Mouse (Mus musculus) CH12.LX (cell line): Measurements from ENCODE around the gene Adamtsl4. TPM values are rescaled to one million over a fixed set of nuclear protein-coding genes. Genes with fewer than 3 reads are reported as not detected.

Source experiments
- DNase-seq: peaks from one replicate; pipeline ENCODE4 v3.0.0-alpha.2; 2013; ENCODE audit errors: extremely low read depth
- H3K27ac ChIP-seq: 2 replicates; pipeline ENCODE4 v1.5.1; 2012; ENCODE audit warnings: low read depth, mild to moderate bottlenecking, control low read depth, moderate library complexity; ENCODE audit not compliant: insufficient read depth
- H3K27me3 ChIP-seq: replicated peaks from 2 replicates; pipeline ENCODE3; 2012; ENCODE audit warnings: inconsistent platforms
- H3K36me3 ChIP-seq, 2 experiments: replicated peaks in 1 of 2; 2 replicates each; pipeline versions ENCODE3 to v1.6.1; 2012; ENCODE audit warnings: inconsistent platforms in 1 of 2, low read length in 1 of 2, mild to moderate bottlenecking in 1 of 2, mixed read lengths in 1 of 2, moderate library complexity in 1 of 2; ENCODE audit not compliant: control insufficient read depth in 1 of 2, insufficient read depth in 1 of 2
- H3K4me1 ChIP-seq, 2 experiments: 2 replicates each; pipeline ENCODE4 v1.6.1; 2012; ENCODE audit warnings: inconsistent platforms in 1 of 2, moderate library complexity in 1 of 2; ENCODE audit not compliant: insufficient read depth in 2 of 2, control insufficient read depth in 1 of 2
- H3K4me2 ChIP-seq: 2 replicates; pipeline ENCODE4 v1.6.1; 2012; ENCODE audit warnings: low read depth, mild to moderate bottlenecking, control low read depth; ENCODE audit not compliant: poor library complexity, insufficient read depth, severe bottlenecking
- H3K4me3 ChIP-seq, 3 experiments: fragments of 150-350 bp in 1 of 3; sonication (generic) in 1 of 3; replicated peaks in 1 of 3; 2 replicates each; pipeline versions ENCODE3 to v1.5.1; 2011 to 2012; ENCODE audit warnings: low read depth in 2 of 3, low read length in 2 of 3, mild to moderate bottlenecking in 2 of 3, moderate library complexity in 2 of 3, control low read depth in 1 of 3, improper control_type of control experiment in 1 of 3, inconsistent platforms in 1 of 3, mixed read lengths in 1 of 3; ENCODE audit not compliant: poor library complexity in 1 of 3
- H3K79me2 ChIP-seq: replicated peaks from 2 replicates; pipeline ENCODE4 v1.6.1; 2012; ENCODE audit warnings: mild to moderate bottlenecking, moderate library complexity; ENCODE audit not compliant: control insufficient read depth, poor library complexity, insufficient read depth, severe bottlenecking; ENCODE audit errors: extremely low read depth
- H3K9ac ChIP-seq: 2 replicates; pipeline ENCODE4 v1.6.1; 2012; ENCODE audit warnings: low read depth, mild to moderate bottlenecking, control low read depth, moderate library complexity; ENCODE audit not compliant: insufficient read depth
- H3K9me3 ChIP-seq: replicated peaks from 2 replicates; pipeline ENCODE3; 2012; ENCODE audit warnings: low read length, inconsistent platforms, mixed read lengths
- CHD1 ChIP-seq: IDR thresholded peaks from 2 replicates; pipeline ENCODE4 v1.6.1; 2012; ENCODE audit warnings: low read depth, low read length, improper control_type of control experiment, inconsistent platforms
- E2F4 ChIP-seq: IDR thresholded peaks from 2 replicates; pipeline ENCODE4 v1.6.1; 2011; ENCODE audit warnings: low read depth, low read length, improper control_type of control experiment; ENCODE audit not compliant: insufficient replicate concordance
- EP300 ChIP-seq: IDR thresholded peaks from 2 replicates; pipeline ENCODE4 v1.6.1; 2011; ENCODE audit warnings: low read length, improper control_type of control experiment
- ETS1 ChIP-seq: conservative IDR thresholded peaks from 2 replicates; pipeline ENCODE4 v1.6.1; 2012; ENCODE audit warnings: low read depth, mild to moderate bottlenecking, inconsistent platforms, low read length, improper control_type of control experiment, moderate library complexity
- GABPA ChIP-seq: IDR thresholded peaks from 2 replicates; pipeline ENCODE4 v1.6.1; 2012; ENCODE audit warnings: low read depth, low read length, improper control_type of control experiment, inconsistent platforms; ENCODE audit not compliant: insufficient replicate concordance
- HCFC1 ChIP-seq: IDR thresholded peaks from 2 replicates; pipeline ENCODE4 v1.6.1; 2012; ENCODE audit warnings: low read depth, mild to moderate bottlenecking, inconsistent platforms, low read length, improper control_type of control experiment
- IRF4 ChIP-seq: IDR thresholded peaks from 2 replicates; pipeline ENCODE4 v1.6.1; 2014; ENCODE audit warnings: low read depth, mild to moderate bottlenecking, inconsistent platforms, low read length, improper control_type of control experiment
- JUND ChIP-seq: conservative IDR thresholded peaks from 2 replicates; pipeline ENCODE4 v1.6.1; 2011; ENCODE audit warnings: low read depth, low read length, improper control_type of control experiment
- KAT2A ChIP-seq: IDR thresholded peaks from 2 replicates; pipeline ENCODE4 v1.6.1; 2012; ENCODE audit warnings: low read length, improper control_type of control experiment, inconsistent platforms; ENCODE audit not compliant: insufficient replicate concordance
- MAFK ChIP-seq: IDR thresholded peaks from 2 replicates; pipeline ENCODE4 v1.6.1; 2011; ENCODE audit warnings: low read length, improper control_type of control experiment; ENCODE audit not compliant: insufficient replicate concordance
- MAX ChIP-seq: IDR thresholded peaks from 2 replicates; pipeline ENCODE4 v1.6.1; 2011; ENCODE audit warnings: low read length, improper control_type of control experiment
- MEF2A ChIP-seq: IDR thresholded peaks from 2 replicates; pipeline ENCODE4 v1.6.1; 2014; ENCODE audit warnings: low read depth, mild to moderate bottlenecking, inconsistent platforms, low read length, improper control_type of control experiment, borderline replicate concordance
- MXI1 ChIP-seq: IDR thresholded peaks from 2 replicates; pipeline ENCODE4 v1.6.1; 2011; ENCODE audit warnings: mild to moderate bottlenecking, low read depth, low read length, improper control_type of control experiment
- MYC ChIP-seq: IDR thresholded peaks from 2 replicates; pipeline ENCODE4 v1.6.1; 2011; ENCODE audit warnings: low read depth, mild to moderate bottlenecking, improper control_type of control experiment, low read length
- NELFE ChIP-seq: IDR thresholded peaks from 2 replicates; pipeline ENCODE4 v1.6.1; 2011; ENCODE audit warnings: low read depth, low read length, improper control_type of control experiment
- NRF1 ChIP-seq: IDR thresholded peaks from 2 replicates; pipeline ENCODE4 v1.6.1; 2014; ENCODE audit warnings: low read depth, mild to moderate bottlenecking, inconsistent platforms, low read length, improper control_type of control experiment, moderate library complexity
- POLR2A ChIP-seq: IDR thresholded peaks from 2 replicates; pipeline ENCODE4 v1.6.1; 2011; ENCODE audit warnings: low read depth, mild to moderate bottlenecking, improper control_type of control experiment, low read length
- POLR2AphosphoS2 ChIP-seq: IDR thresholded peaks from 2 replicates; pipeline ENCODE4 v1.6.1; 2011; ENCODE audit warnings: low read depth, low read length, improper control_type of control experiment
- RAD21 ChIP-seq: IDR thresholded peaks from 2 replicates; pipeline ENCODE4 v1.6.1; 2011; ENCODE audit warnings: low read depth, mild to moderate bottlenecking, low read length, improper control_type of control experiment, moderate library complexity
- RCOR1 ChIP-seq: conservative IDR thresholded peaks from 2 replicates; pipeline ENCODE4 v1.6.1; 2012; ENCODE audit warnings: low read depth, mild to moderate bottlenecking, inconsistent platforms, low read length, improper control_type of control experiment
- SIN3A ChIP-seq: IDR thresholded peaks from 2 replicates; pipeline ENCODE4 v1.6.1; 2012; ENCODE audit warnings: low read length, improper control_type of control experiment, inconsistent platforms
- TCF12 ChIP-seq: IDR thresholded peaks from 2 replicates; pipeline ENCODE4 v1.6.1; 2014; ENCODE audit warnings: low read depth, mild to moderate bottlenecking, inconsistent platforms, low read length, improper control_type of control experiment
- USF1 ChIP-seq: IDR thresholded peaks from 2 replicates; pipeline ENCODE4 v1.6.1; 2014; ENCODE audit warnings: low read depth, mild to moderate bottlenecking, inconsistent platforms, low read length, improper control_type of control experiment
- USF2 ChIP-seq: conservative IDR thresholded peaks from 2 replicates; pipeline ENCODE4 v1.6.1; 2011; ENCODE audit warnings: low read depth, low read length, improper control_type of control experiment
- ZC3H11A ChIP-seq: IDR thresholded peaks from 2 replicates; pipeline ENCODE4 v1.6.1; 2012; ENCODE audit warnings: low read depth, mild to moderate bottlenecking, inconsistent platforms, low read length, improper control_type of control experiment
- ZMIZ1 ChIP-seq: IDR thresholded peaks from 2 replicates; pipeline ENCODE4 v1.6.1; 2012; ENCODE audit warnings: low read depth, mild to moderate bottlenecking, inconsistent platforms, low read length, improper control_type of control experiment
- dilution Hi-C: fragments of 300-500 bp; cut with MboI; formaldehyde crosslinking; loops from 2 replicates; pipeline ENCODE4 v1.14.3; 2020; ENCODE audit warnings: low sequenced_read_pairs; ENCODE audit not compliant: extremely low pct_unique_long_range_greater_than_20kb, extremely low pct_ligation_motif_present
- in situ Hi-C: fragments of 300-500 bp; cut with MboI; formaldehyde crosslinking; loops from 3 replicates; pipeline ENCODE4 v1.14.3; 2019; ENCODE audit warnings: low sequenced_read_pairs, low pct_ligation_motif_present, low pct_unique_long_range_greater_than_20kb, mixed read lengths
- polyA plus RNA-seq: library from polyadenylated mRNA; unstranded; fragments of >175 nt; gene quantifications from 2 replicates; pipeline ENCODE4 v1.2.1, GENCODE M21; 2012; ENCODE audit warnings: low read depth; ENCODE audit not compliant: insufficient read length
- total RNA-seq, 2 experiments: library from RNA; depleted of rRNA; stranded (reverse); fragments of 300-350 nt in 1 of 2; fragments of >200 nt in 1 of 2; gene quantifications; 2 replicates each; pipeline ENCODE4 v1.2.3; 2012 to 2014

Adamtsl4 gene
- total and polyA plus RNA-seq, 3 experiments, result 0.10 to 0.85 TPM; not detected in 1

GRCm38 (mm10) chr3:95651391-95652203, 36.1 kb downstream of the Adamtsl4 start (continued):
- TF ChIP-seq ETS1, result peak; percentile 96
- peak; percentile 37 for TF ChIP-seq HCFC1
- TF ChIP-seq RCOR1, result peak; percentile 78
- TF ChIP-seq EP300, result peak; percentile 95
- TF ChIP-seq KAT2A, result 0 out of 2 replicates have a peak, but pooled peaks have one; percentile 39
- TF ChIP-seq POLR2A, result no peak
- TF ChIP-seq NELFE, result peak; percentile 37; the same call in 1 of the 2 replicates

- dilution Hi-C loops (no loop called here), in situ Hi-C loops (loop anchor here (10.0 kb wide), 1 partner anchor 574 kb away; the partner anchor contains the start of genes Hist2h2ac and Hist2h2be)
- Histone ChIP-seq H3K27ac (peak overlapping the region; percentile 96), H3K9me3 (peaks cover 5% of the 10 kb centered on the region), H3K9ac (peak overlapping the region; percentile 24; the same call in 1 of the 2 replicates), H3K4me1 (peaks cover 29 to 77% of the 10 kb centered on the region in 2 experiments), H3K79me2 (no peaks in the 10 kb centered on the region), H3K27me3 (no peaks in the 10 kb centered on the region), H3K4me3 (no peak overlapping the region), H3K4me2 (peak overlapping the region; percentile 8), H3K36me3 (no peaks in the 10 kb centered on the region)
- DNase-seq, result peak; percentile 72
- TF ChIP-seq ZMIZ1 (0 out of 2 replicates have a peak, but pooled peaks have one; percentile 9), IRF4 (no peak), MAX (0 out of 2 replicates have a peak, but pooled peaks have one; percentile 3), E2F4 (no peak), USF1 (peak; percentile 59), KAT2A (0 out of 2 replicates have a peak, but pooled peaks have one; percentile 9), POLR2A (0 out of 2 replicates have a peak, but pooled peaks have one; percentile 9), RAD21 (no peak), POLR2AphosphoS2 (no peak), TCF12 (no peak), ZC3H11A (no peak), NELFE (no peak), NRF1 (no peak), JUND (no peak), MAFK (no peak; the same call in 1 of the 2 replicates), USF2 (peak; percentile 57), SIN3A (no peak; the same call in 1 of the 2 replicates), MYC (no peak), GABPA (no peak), CHD1 (no peak), MEF2A (no peak), RCOR1 (no peak), HCFC1 (no peak), MXI1 (no peak)
- TF ChIP-seq, all 38 proteins: peak for 6
Measured at GRCm38 (mm10) chr3:95651033-95651373, 36.7 kb downstream of the Adamtsl4 start.
